Mouse (Mus musculus): ENCODE measurements around the gene Gm43064. TPM values are rescaled to one million over a fixed set of nuclear protein-coding genes. Genes with fewer than 3 reads are reported as not detected.
"Not testable (repeated sequence)": the region's sequence is repeated elsewhere in the genome, so short reads cannot be mapped to it uniquely, and the experiment has no call there.

Gene Gm43064
- total RNA-seq, 2 experiments from 2014 or later, result 0.27 TPM; not detected in 1

- peak; percentile 81 for DNase-seq
Observed at GRCm38 (mm10) chr3:103801631-103802531, 7.5 kb upstream of the Gm43064 start.

GRCm38 (mm10) chr3:103802861-103803260 lies 6.5 kb upstream of the Gm43064 start:
- DNase-seq, result no peak

GRCm38 (mm10) chr3:103805671-103806070 lies 3.7 kb upstream of the Gm43064 start:
- no peak for DNase-seq

GRCm38 (mm10) chr3:103809799-103810150 lies 402 bp downstream of the Gm43064 start:
- DNase-seq, result no peak

- DNase-seq, result no peak
Observed at GRCm38 (mm10) chr3:103810967-103811366, 1.6 kb downstream of the Gm43064 start.

GRCm38 (mm10) chr3:103827548-103827947 lies 18.2 kb downstream of the Gm43064 start:
- no peak for DNase-seq

- DNase-seq, result no peak
Observed at GRCm38 (mm10) chr3:103829036-103829435, 19.7 kb downstream of the Gm43064 start.

- not testable (repeated sequence) for DNase-seq
Observed at GRCm38 (mm10) chr3:103830681-103831080, 21.3 kb downstream of the Gm43064 start.

GRCm38 (mm10) chr3:103831146-103831545 lies 21.8 kb downstream of the Gm43064 start:
- no peak for DNase-seq

GRCm38 (mm10) chr3:103832426-103832825 lies 23.1 kb downstream of the Gm43064 start, which contains the start of gene Bcl2l15:
Bcl2l15 (plus strand) TSS chr3:103832601.
- DNase-seq, result no peak

- DNase-seq, result no peak
Observed at GRCm38 (mm10) chr3:103834001-103834400, 24.6 kb downstream of the Gm43064 start.

- no peak for DNase-seq
Observed at GRCm38 (mm10) chr3:103835272-103835950, 26.0 kb downstream of the Gm43064 start.

GRCm38 (mm10) chr3:103835951-103836310 lies 26.6 kb downstream of the Gm43064 start:
- no peak for DNase-seq

GRCm38 (mm10) chr3:103836453-103836852 lies 27.1 kb downstream of the Gm43064 start:
- no peak for DNase-seq

- DNase-seq, result no peak
Observed at GRCm38 (mm10) chr3:103839711-103840110, 30.3 kb downstream of the Gm43064 start.

GRCm38 (mm10) chr3:103840195-103840594 lies 30.8 kb downstream of the Gm43064 start:
- DNase-seq, result not testable (repeated sequence)

GRCm38 (mm10) chr3:103840946-103841345 lies 31.6 kb downstream of the Gm43064 start:
- not testable (repeated sequence) for DNase-seq

- DNase-seq, result no peak
Observed at GRCm38 (mm10) chr3:103850644-103851363, 41.4 kb downstream of the Gm43064 start.

GRCm38 (mm10) chr3:103851481-103851880 lies 42.1 kb downstream of the Gm43064 start:
- DNase-seq, result no peak

GRCm38 (mm10) chr3:103851882-103852281 lies 42.5 kb downstream of the Gm43064 start:
- DNase-seq, result no peak

GRCm38 (mm10) chr3:103852565-103853299 lies 43.4 kb downstream of the Gm43064 start:
- peak; percentile 59 for DNase-seq

- peak; percentile 16 for DNase-seq
Observed at GRCm38 (mm10) chr3:103853804-103854203, 44.4 kb downstream of the Gm43064 start.
